Mouse (Mus musculus) cortical plate, adult 2 months (tissue): ENCODE results near the gene Crybb1.

ENCODE experiments used
- CTCF ChIP-seq: fragments of 200-500 bp; IDR thresholded peaks from 2 replicates; pipeline ENCODE4 v1.5.1; 2011; ENCODE audit warnings: mild to moderate bottlenecking, control low read depth, low read length; ENCODE audit not compliant: insufficient read depth; ENCODE audit errors: extremely low read depth
- POLR2A ChIP-seq: fragments of 200-500 bp; IDR thresholded peaks from 2 replicates; pipeline ENCODE4 v1.6.1; 2011; ENCODE audit warnings: mild to moderate bottlenecking, low read length, control low read depth; ENCODE audit not compliant: insufficient read depth; ENCODE audit errors: extremely low read depth

- TF ChIP-seq POLR2A, result no peak
- TF ChIP-seq CTCF, result no peak
These were observed 10.6 kb downstream of the Crybb1 start for GRCm38 (mm10) chr5:112266011-112266777.
